Mouse (Mus musculus) ovary, adult 10 weeks (tissue): ENCODE measurements around the gene Duxbl2. TPM values are rescaled to one million over a fixed set of nuclear protein-coding genes. Genes with fewer than 3 reads are reported as not detected.

Experiments
- polyA plus RNA-seq: library from polyadenylated mRNA; stranded (reverse); fragments of 350-450 nt; fragmentation: Illumina TruSeq; extraction: RNeasy Lipid Tissue Mini Kit (QIAGEN cat#74804); gene quantifications from one replicate; pipeline ENCODE4 v1.2.3, GENCODE M21; 2014

The Duxbl2 gene
- polyA plus RNA-seq: 8.2 TPM

GRCm38 (mm10) chr14:26118150-26118549 is at the start of gene Duxbl2:
Gene Duxbl2, plus strand, starts transcription at chr14:26118349.

GRCm38 (mm10) chr14:26081216-26081615 is 36.9 kb upstream of the Duxbl2 start, which contains the start of gene Cphx2:
Gene Cphx2, plus strand, starts transcription at chr14:26081516.

GRCm38 (mm10) chr14:26081997-26082396 is 36.2 kb upstream of the Duxbl2 start, which contains the start of gene Cphx3:
Gene Cphx3, plus strand, starts transcription at chr14:26082297.

Other genes starting within 250 kb of the Duxbl2 start
- gene Plac9a, start 215.2 kb upstream of the Duxbl2 start, polyA plus RNA-seq: not detected
- 16.9 TPM for gene Tmem254a, start 190.7 kb upstream of the Duxbl2 start, polyA plus RNA-seq
- 10.7 TPM for gene Cphx1, start 180.0 kb upstream of the Duxbl2 start, polyA plus RNA-seq
- 1.5 TPM for gene Duxbl1, start 139.8 kb upstream of the Duxbl2 start, polyA plus RNA-seq
- gene Gm9780, start 75.6 kb upstream of the Duxbl2 start, polyA plus RNA-seq: 5.3 TPM
- gene Tmem254c, start 51.0 kb upstream of the Duxbl2 start, polyA plus RNA-seq: not detected
- not detected for gene Cphx2, start 36.8 kb upstream of the Duxbl2 start, polyA plus RNA-seq
- gene Cphx3, start 36.1 kb upstream of the Duxbl2 start, polyA plus RNA-seq: 2.3 TPM
- gene Plac9b, start 64.1 kb downstream of the Duxbl2 start, polyA plus RNA-seq: not detected
- 44.2 TPM for gene Tmem254b, start 88.7 kb downstream of the Duxbl2 start, polyA plus RNA-seq
- 3.9 TPM for gene Duxbl3, start 139.6 kb downstream of the Duxbl2 start, polyA plus RNA-seq